Mouse (Mus musculus) heart, adult 2 months (tissue): ENCODE results near the gene Cend1. TPM values are rescaled to one million over a fixed set of nuclear protein-coding genes. Genes with fewer than 3 reads are reported as not detected.

Experiments used
- DNase-seq, 2 experiments: peaks; one replicate each; pipeline ENCODE4 v3.0.0; 2021
- H3K27ac ChIP-seq: fragments of 200-600 bp; 2 replicates; pipeline ENCODE4 v1.8.1; 2022
- H3K27me3 ChIP-seq: fragments of 200-500 bp; 2 replicates; pipeline ENCODE4 v1.6.1; 2012; ENCODE audit warnings: mild to moderate bottlenecking, low read length, inconsistent platforms, mixed read lengths; ENCODE audit not compliant: control insufficient read depth, insufficient read depth
- H3K36me3 ChIP-seq: fragments of 200-500 bp; 2 replicates; pipeline ENCODE4 v1.6.1; 2012; ENCODE audit warnings: low read length, inconsistent platforms; ENCODE audit not compliant: control insufficient read depth, insufficient read depth
- H3K4me1 ChIP-seq: fragments of 200-500 bp; 2 replicates; pipeline ENCODE4 v1.6.1; 2011; ENCODE audit warnings: low read length; ENCODE audit not compliant: control insufficient read depth, insufficient read depth
- H3K4me3 ChIP-seq: fragments of 200-600 bp; 2 replicates; pipeline ENCODE4 v1.8.1; 2022
- H3K79me2 ChIP-seq: fragments of 200-500 bp; replicated peaks from 2 replicates; pipeline ENCODE4 v1.6.1; 2012; ENCODE audit warnings: mild to moderate bottlenecking, inconsistent platforms, low read length, moderate library complexity, mixed read lengths; ENCODE audit not compliant: control insufficient read depth, insufficient read depth
- H3K9ac ChIP-seq: fragments of 200-500 bp; 2 replicates; pipeline ENCODE4 v1.6.1; 2012; ENCODE audit warnings: low read depth, mild to moderate bottlenecking, control low read depth, inconsistent platforms, low read length, mixed read lengths
- CTCF ChIP-seq: fragments of 200-600 bp; IDR thresholded peaks from 2 replicates; pipeline ENCODE4 v1.8.1; 2022; ENCODE audit warnings: antibody characterized with exemption, mild to moderate bottlenecking, moderate library complexity
- EP300 ChIP-seq: fragments of 200-500 bp; IDR thresholded peaks from 2 replicates; pipeline ENCODE4 v1.6.1; 2011; ENCODE audit warnings: low read depth, low read length, control low read depth; ENCODE audit not compliant: insufficient read depth
- POLR2A ChIP-seq: fragments of 200-500 bp; IDR thresholded peaks from 2 replicates; pipeline ENCODE4 v1.6.1; 2011; ENCODE audit warnings: mild to moderate bottlenecking, low read depth, low read length, control low read depth; ENCODE audit not compliant: insufficient read depth
- WGBS: fragments of 180-500 bp; shearing (Covaris S2); methylation state at CpG from one replicate; pipeline ENCODE4 v1.1.7; 2018; 5-methylcytosine and 5-hydroxymethylcytosine counted together
- intact Hi-C: fragments of 180-260 bp; cut with DNase I; formaldehyde crosslinking; loops from one replicate; pipeline ENCODE4 v1.15.1; 2025
- polyA plus RNA-seq: library from polyadenylated mRNA; depleted of rRNA; stranded (reverse); fragments of >200 nt; gene quantifications from 2 replicates; pipeline ENCODE4 v1.2.3, GENCODE M21; 2012
- total RNA-seq, 2 experiments: library from RNA; stranded (reverse); gene quantifications; 2 replicates each; pipeline ENCODE4 v1.2.3; 2021

Gene Cend1
- total and polyA plus RNA-seq, 3 experiments, result 1.0 to 1.8 (median 1.4) TPM

GRCm38 (mm10) chr7:141475805-141476158 lies 46.5 kb upstream of the Cend1 start:
- H3K79me2 ChIP-seq, result no peaks in the 10 kb centered on the region; the same call in 1 of the 2 replicates
- peak overlapping the region; percentile 95 for H3K4me3 ChIP-seq
- DNase-seq, result no peak
- TF ChIP-seq EP300, result no peak
- TF ChIP-seq CTCF, result no peak
- no peak for TF ChIP-seq POLR2A
- peak overlapping the region; percentile 81 for H3K9ac ChIP-seq
- peaks cover 18% of the 10 kb centered on the region for H3K4me1 ChIP-seq
- H3K27ac ChIP-seq, result peak overlapping the region; percentile 91
- WGBS, result 1% methylated on average over 12 of the region's 12 CpGs
- intact Hi-C loops, result no loop called here
- no peaks in the 10 kb centered on the region for H3K27me3 ChIP-seq
- no peaks in the 10 kb centered on the region for H3K36me3 ChIP-seq

DNA sequence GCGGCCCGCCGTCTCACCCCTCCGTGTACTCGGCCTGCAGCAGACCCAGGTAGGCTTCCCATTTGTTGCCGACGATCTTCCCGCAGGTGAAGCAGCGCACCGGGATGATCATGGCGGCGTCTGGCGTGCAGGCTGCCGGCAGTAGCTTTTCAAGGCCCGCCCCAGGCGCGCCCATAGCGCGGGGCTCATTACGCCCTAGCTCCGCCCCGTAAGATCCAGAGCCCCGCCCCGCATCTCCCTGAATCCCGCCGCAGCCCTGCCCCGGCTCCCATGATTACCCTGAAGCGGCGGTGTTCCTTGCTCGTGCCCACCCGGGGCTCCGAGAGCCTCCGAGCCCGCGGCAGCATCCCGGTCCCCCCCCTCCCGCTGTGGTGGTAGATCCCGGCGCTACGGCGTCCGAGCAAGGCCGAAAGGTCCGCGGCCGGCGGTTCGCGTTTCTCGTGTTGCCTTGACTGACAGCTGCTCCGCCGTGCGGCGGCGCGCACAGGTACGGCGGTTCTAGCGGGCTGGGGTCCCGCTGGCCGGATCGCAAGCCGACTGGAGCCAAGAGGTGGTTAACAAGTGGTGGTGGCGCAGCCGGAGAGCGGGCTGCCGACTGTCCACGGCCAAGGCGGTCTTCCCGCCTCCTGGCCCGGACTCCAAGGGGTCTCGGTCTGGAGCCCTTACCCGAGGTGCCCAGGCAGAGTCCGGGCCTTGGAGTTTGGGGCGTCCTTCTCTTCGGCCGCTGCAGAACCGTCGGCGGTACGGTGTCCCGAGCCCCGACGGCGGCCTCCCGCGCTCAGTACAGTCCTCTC lies 45.9 kb upstream of the Cend1 start, which contains the start of the genes Polr2l and Tspan4:
TSS of gene Polr2l (minus strand) at position 122 of the 794 bp plus-strand sequence.
TSS of gene Tspan4 (plus strand) at position 230 of the 794 bp plus-strand sequence.
- peak; percentile 89 to 91 for DNase-seq
- Histone ChIP-seq H3K9ac (peak within 1 kb of the TSS; percentile 81), H3K79me2 (no peaks in the 10 kb centered on the region; the same call in 1 of the 2 replicates), H3K36me3 (no peaks in the 10 kb centered on the region), H3K4me3 (peak within 1 kb of the TSS; percentile 95), H3K27ac (peak within 1 kb of the TSS; percentile 91), H3K4me1 (peaks cover 16% of the 10 kb centered on the region), H3K27me3 (no peaks in the 10 kb centered on the region)
- WGBS, result under 1% methylated on average over 87 of the region's 87 CpGs
- peak; percentile 19; the same call in 1 of the 2 replicates for TF ChIP-seq CTCF
- TF ChIP-seq POLR2A, result peak; percentile 85
- no peak for TF ChIP-seq EP300
- intact Hi-C loops, result no loop called here

GRCm38 (mm10) chr7:141474160-141474559 lies 44.9 kb upstream of the Cend1 start:
- WGBS, result 3% methylated on average over 5 of the region's 5 CpGs
- Histone ChIP-seq H3K36me3 (no peaks in the 10 kb centered on the region), H3K4me1 (peaks cover 19% of the 10 kb centered on the region), H3K27ac (peak overlapping the region; percentile 91; the same call in 1 of the 2 replicates), H3K79me2 (no peaks in the 10 kb centered on the region; the same call in 1 of the 2 replicates), H3K4me3 (peak overlapping the region; percentile 95), H3K27me3 (no peaks in the 10 kb centered on the region), H3K9ac (peak overlapping the region; percentile 81)
- DNase-seq, result no peak
- intact Hi-C loops, result no loop called here
- TF ChIP-seq CTCF (no peak), EP300 (no peak), POLR2A (no peak)

- 64% methylated on average over 6 of the region's 6 CpGs for WGBS
- peaks cover 22% of the 10 kb centered on the region for H3K4me1 ChIP-seq
- intact Hi-C loops, result no loop called here
- no peak overlapping the region for H3K4me3 ChIP-seq
- H3K27me3 ChIP-seq, result no peaks in the 10 kb centered on the region
- DNase-seq, result no peak
- no peak overlapping the region for H3K9ac ChIP-seq
- H3K79me2 ChIP-seq, result no peaks in the 10 kb centered on the region; the same call in 1 of the 2 replicates
- no peak for TF ChIP-seq EP300
- 0 out of 2 replicates have a peak, but pooled peaks have one; percentile 21 for TF ChIP-seq POLR2A
- no peak for TF ChIP-seq CTCF
- H3K27ac ChIP-seq, result no peak overlapping the region
- H3K36me3 ChIP-seq, result no peaks in the 10 kb centered on the region
Measured at GRCm38 (mm10) chr7:141472763-141473162, 43.5 kb upstream of the Cend1 start.

DNA sequence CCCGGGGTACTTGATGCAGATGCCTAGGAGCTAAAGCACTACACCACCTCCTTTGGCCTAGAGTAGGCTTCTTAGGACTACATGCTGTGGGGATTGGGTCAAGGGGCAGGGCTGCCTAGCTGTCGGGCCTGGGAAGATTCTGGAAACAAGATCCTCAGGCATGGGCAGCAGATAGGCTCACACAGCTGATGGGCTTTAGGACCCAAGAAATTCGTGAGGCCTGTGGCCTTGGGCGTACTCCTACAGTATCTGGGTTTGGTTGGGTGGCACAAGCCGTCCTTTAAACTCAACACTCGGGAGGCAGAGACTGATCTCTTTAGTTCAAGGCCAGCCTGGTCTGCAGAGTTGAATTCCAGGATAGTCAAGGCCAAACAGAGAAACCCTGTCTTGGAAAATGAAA lies 42.9 kb upstream of the Cend1 start:
- Histone ChIP-seq H3K79me2 (no peaks in the 10 kb centered on the region; the same call in 1 of the 2 replicates), H3K4me3 (no peak overlapping the region), H3K36me3 (no peaks in the 10 kb centered on the region), H3K4me1 (peaks cover 18% of the 10 kb centered on the region), H3K27ac (no peak overlapping the region), H3K9ac (no peak overlapping the region), H3K27me3 (no peaks in the 10 kb centered on the region)
- intact Hi-C loops, result no loop called here
- no peak for TF ChIP-seq CTCF
- no peak for TF ChIP-seq POLR2A
- TF ChIP-seq EP300, result no peak
- no peak for DNase-seq
- 70% methylated on average over 6 of the region's 6 CpGs for WGBS

DNA sequence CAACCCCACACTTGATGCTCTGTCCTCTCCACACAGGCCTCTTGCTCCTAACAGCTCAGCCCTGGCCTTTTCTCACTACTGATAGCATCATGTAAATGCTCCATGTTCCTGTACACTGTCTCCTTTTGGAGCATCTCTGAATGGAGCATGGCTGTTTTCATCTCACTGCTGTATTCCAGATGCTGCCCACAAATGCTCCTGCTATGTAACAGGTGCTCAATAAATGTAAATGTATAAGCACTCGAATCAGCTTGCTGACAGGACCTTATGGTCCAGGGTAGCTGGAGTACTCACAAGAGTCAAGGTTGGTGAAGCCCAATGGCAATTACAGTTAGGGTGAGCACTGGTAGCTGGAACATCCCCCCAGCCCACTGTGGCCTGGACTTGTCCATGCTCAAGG lies 41.9 kb upstream of the Cend1 start:
- Histone ChIP-seq H3K27me3 (no peaks in the 10 kb centered on the region), H3K9ac (no peak overlapping the region), H3K4me3 (no peak overlapping the region), H3K79me2 (no peaks in the 10 kb centered on the region; the same call in 1 of the 2 replicates), H3K27ac (no peak overlapping the region), H3K36me3 (no peaks in the 10 kb centered on the region; the same call in 1 of the 2 replicates), H3K4me1 (peaks cover 21% of the 10 kb centered on the region)
- TF ChIP-seq CTCF (no peak), POLR2A (0 out of 2 replicates have a peak, but pooled peaks have one; percentile 35)
- 90% methylated on average over 1 of the region's 1 CpGs for WGBS
- DNase-seq, result no peak
- intact Hi-C loops, result no loop called here
